In genomic region chr8:122230712-122231337, GRCm38 (mm10) we compare ENCODE assay signal across 8 mouse cellular contexts. TPM values are rescaled to one million over a fixed set of nuclear protein-coding genes. Genes with fewer than 3 reads are reported as not detected.
DNase-seq lines count a peak whose midpoint lies in the region; ATAC-seq lines count a peak whose summit lies in the region.

No protein-coding gene starts in this region.

- peak overlapping the region; percentile 70 for H3K9ac ChIP-seq in hindbrain, embryonic 12.5 days

- ATAC-seq in hindbrain, embryonic 12.5 days (ENCODE audit: low FRiP score) = peak; percentile 59

- 3% methylated on average over 32 of the region's 32 CpGs for WGBS in hindbrain, embryonic 12.5 days

- H3K27ac ChIP-seq in hindbrain, embryonic 12.5 days = no peak overlapping the region

- H3K4me2 ChIP-seq in hindbrain, embryonic 12.5 days (replicated peaks) = peak overlapping the region; percentile 95

- peaks cover 34% of the 10 kb centered on the region for H3K4me1 ChIP-seq in hindbrain, embryonic 12.5 days

- peak; percentile 91 for DNase-seq in NIH3T3 (ENCODE audit: low read depth)
- DNase-seq in cerebellum, adult 9-10 months = peak; percentile 78
- peak; percentile 60 to 72 for DNase-seq in frontal cortex, postnatal 10 days (ENCODE audit: low spot score in 2 of 2)
- DNase-seq in layer of hippocampus, postnatal 14 days (ENCODE audit: low spot score in 2 of 2) = peak; percentile 77 to 84
- peak; percentile 45 for DNase-seq in lung, postnatal 25 days (ENCODE audit: low spot score)
- DNase-seq in retina, postnatal 1 day = peak; percentile 83
- peak; percentile 62 for DNase-seq in urinary bladder, postnatal 25 days (ENCODE audit: low spot score)

- H3K4me3 ChIP-seq in hindbrain, embryonic 12.5 days = peak overlapping the region; percentile 51

- H3K36me3 ChIP-seq in hindbrain, embryonic 12.5 days = no peaks in the 10 kb centered on the region

- H3K9me3 ChIP-seq in hindbrain, embryonic 12.5 days (replicated peaks) = no peaks in the 10 kb centered on the region

- H3K27me3 ChIP-seq in hindbrain, embryonic 12.5 days = peaks cover 67% of the 10 kb centered on the region

RNA-seq across cellular contexts. Expression of gene Zfpm1, which starts 51.1 kb away (rescaled TPM):
- polyA plus RNA-seq in hindbrain, embryonic 12.5 days (2016; fragmentation: Nextera tagmentation; extraction: Ambion mirVana) = 2.5 and 3.3 TPM in 2 replicates
- 10 to 100 TPM; 28.3 to 31.7 TPM for total RNA-seq in layer of hippocampus, postnatal 14 days (2021)
